Mouse (Mus musculus): ENCODE measurements around the gene Bace1. TPM values are rescaled to one million over a fixed set of nuclear protein-coding genes. Genes with fewer than 3 reads are reported as not detected.

Gene Bace1
- total RNA-seq, 2 experiments from 2014 or later: 108 to 111 TPM

- DNase-seq (ENCODE audit: low spot score in 2 of 2): no peak
- intact Hi-C loops (cut with DNase I): no loop called here
Observed at GRCm38 (mm10) chr9:45861813-45862212, 23.4 kb downstream of the Bace1 start.

GRCm38 (mm10) chr9:45869181-45869580 is 30.8 kb downstream of the Bace1 start:
- intact Hi-C loops (cut with DNase I): no loop called here

GRCm38 (mm10) chr9:45870265-45870664 is 31.9 kb downstream of the Bace1 start:
- DNase-seq (ENCODE audit: low spot score in 2 of 2): no peak
- intact Hi-C loops (cut with DNase I): no loop called here

More at GRCm38 (mm10) chr9:45869181-45869580, 30.8 kb downstream of the Bace1 start:
- no peak for DNase-seq (ENCODE audit: low spot score in 2 of 2)

- no peak for DNase-seq (ENCODE audit: low spot score in 2 of 2)
- intact Hi-C loops (cut with DNase I): no loop called here
Observed at GRCm38 (mm10) chr9:45877928-45878327, 39.5 kb downstream of the Bace1 start.

GRCm38 (mm10) chr9:45893681-45894080 is 55.3 kb downstream of the Bace1 start:
- intact Hi-C loops (cut with DNase I): no loop called here
- no peak for DNase-seq (ENCODE audit: low spot score in 2 of 2)

- DNase-seq (ENCODE audit: low spot score in 2 of 2): no peak
- intact Hi-C loops (cut with DNase I): no loop called here
Observed at GRCm38 (mm10) chr9:45905196-45905595, 66.8 kb downstream of the Bace1 start.

GRCm38 (mm10) chr9:45905811-45906237 is 67.4 kb downstream of the Bace1 start:
- intact Hi-C loops (cut with DNase I): no loop called here
- peak in 1 of 2 experiments; percentile 24 for DNase-seq (ENCODE audit: low spot score in 2 of 2)

- intact Hi-C loops (cut with DNase I): no loop called here
- peak; percentile 89 to 92 for DNase-seq (ENCODE audit: low spot score in 2 of 2)
Observed at GRCm38 (mm10) chr9:45906355-45907077, 68.1 kb downstream of the Bace1 start, which contains the start of the genes Pcsk7 and Rnf214. Gene Pcsk7 (plus strand): TSS chr9:45906497. Gene Rnf214 (minus strand): TSS chr9:45906911.

- no peak for DNase-seq (ENCODE audit: low spot score in 2 of 2)
- intact Hi-C loops (cut with DNase I): no loop called here
Observed at GRCm38 (mm10) chr9:45907078-45907428, 68.7 kb downstream of the Bace1 start.

GRCm38 (mm10) chr9:45910995-45911394 is 72.6 kb downstream of the Bace1 start:
- DNase-seq (ENCODE audit: low spot score in 2 of 2): no peak
- intact Hi-C loops (cut with DNase I): no loop called here

- intact Hi-C loops (cut with DNase I): no loop called here
- peak; percentile 34 to 48 for DNase-seq (ENCODE audit: low spot score in 2 of 2)
Observed at GRCm38 (mm10) chr9:45911673-45912072, 73.3 kb downstream of the Bace1 start.

Other genes with a start within 250 kb of the Bace1 start
- gene Cep164, start 9.9 kb upstream of the Bace1 start, total RNA-seq (2021): 10 to 100 TPM; 15.0 to 15.4 TPM
- 10 to 100 TPM; 19.7 to 20.3 TPM for gene Pcsk7, start 67.9 kb downstream of the Bace1 start, total RNA-seq (2021)
- gene Rnf214, start 68.3 kb downstream of the Bace1 start, total RNA-seq (2021): 10 to 100 TPM; 74.5 to 75.5 TPM
- gene Tagln, start 97.5 kb downstream of the Bace1 start, total RNA-seq (2021): 10 to 100 TPM; 13.1 to 16.2 TPM
- gene Sidt2, start 116.7 kb downstream of the Bace1 start, total RNA-seq (2021): 100 to 1,000 TPM; 112 to 116 TPM
- gene Pafah1b2, start 174.1 kb downstream of the Bace1 start, total RNA-seq (2021): 100 to 1,000 TPM; 212 to 230 TPM
- gene Sik3, start 174.2 kb downstream of the Bace1 start, total RNA-seq (2021): 100 to 1,000 TPM in 1 of 2 experiments, 10 to 100 TPM in 1; 95.0 to 103 TPM

Measured in left cerebral cortex, postnatal 14 days (tissue).